Mouse (Mus musculus): ENCODE measurements around the gene Upk3bl. TPM values are rescaled to one million over a fixed set of nuclear protein-coding genes. Genes with fewer than 3 reads are reported as not detected.
"Not testable (repeated sequence)": the region's sequence is repeated elsewhere in the genome, so short reads cannot be mapped to it uniquely, and the experiment has no call there.

The Upk3bl gene
- total RNA-seq, 4 experiments from 2014 or later = 0.41 TPM; not detected in 3

- DNase-seq = not testable (repeated sequence)
Measured at GRCm38 (mm10) chr5:136048541-136048940, 5.8 kb upstream of the Upk3bl start.

DNA sequence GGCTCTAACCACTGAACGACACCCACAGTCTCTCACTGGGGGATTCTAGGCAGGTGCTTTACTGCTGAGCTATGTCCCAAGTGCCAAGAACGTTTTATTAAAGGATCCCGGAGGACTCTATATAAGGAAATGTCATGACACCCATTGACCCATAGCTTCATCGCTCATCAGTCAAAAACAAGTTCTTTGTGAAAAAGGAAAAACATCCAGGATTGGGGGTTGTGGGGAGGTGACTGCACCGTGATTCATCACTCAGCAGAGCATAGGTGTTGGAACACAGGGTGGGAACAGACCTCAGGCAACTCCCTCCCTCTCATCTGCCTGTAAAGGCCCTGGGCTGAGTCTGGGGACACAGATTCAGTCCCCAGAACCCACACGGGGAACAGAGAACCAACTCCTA lies 4.4 kb upstream of the Upk3bl start:
- no peak for DNase-seq

GRCm38 (mm10) chr5:136051231-136052085 lies 2.8 kb upstream of the Upk3bl start:
- peak; percentile 87 for DNase-seq

- no peak for DNase-seq
Measured at GRCm38 (mm10) chr5:136052861-136053655, 1.2 kb upstream of the Upk3bl start.

- no peak for DNase-seq
Measured at GRCm38 (mm10) chr5:136056062-136056461, 1.8 kb downstream of the Upk3bl start.

- DNase-seq = no peak
Measured at GRCm38 (mm10) chr5:136057085-136057484, 2.8 kb downstream of the Upk3bl start.

GRCm38 (mm10) chr5:136061567-136061966 lies 7.3 kb downstream of the Upk3bl start:
- DNase-seq = peak; percentile 62

GRCm38 (mm10) chr5:136063920-136064319 lies 9.6 kb downstream of the Upk3bl start:
- DNase-seq = no peak

GRCm38 (mm10) chr5:136066404-136067148 lies 12.3 kb downstream of the Upk3bl start:
- DNase-seq = not testable (repeated sequence)

GRCm38 (mm10) chr5:136069411-136069810 lies 15.1 kb downstream of the Upk3bl start:
- no peak for DNase-seq

- DNase-seq = no peak
Measured at GRCm38 (mm10) chr5:136073051-136073450, 18.8 kb downstream of the Upk3bl start.

DNA sequence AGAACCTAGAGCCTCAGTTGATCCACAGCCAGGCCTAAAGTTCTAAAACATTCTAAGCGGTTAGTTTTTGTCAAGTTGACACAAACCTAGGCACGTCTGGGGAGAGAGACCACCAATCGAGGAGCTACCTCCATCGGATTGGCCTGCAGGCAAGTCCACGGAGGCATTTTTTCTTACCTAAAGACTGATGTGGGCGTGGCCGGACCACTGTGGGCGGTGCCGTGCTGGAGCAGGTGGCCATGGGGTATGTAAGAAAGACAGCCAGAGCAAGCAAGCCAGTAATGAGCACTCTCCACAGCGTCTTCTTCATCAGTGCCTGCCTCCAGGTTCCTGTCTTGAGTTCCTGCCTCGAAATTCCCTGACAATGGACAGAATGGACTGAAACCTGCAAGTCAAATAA lies 19.2 kb downstream of the Upk3bl start:
- DNase-seq = no peak

GRCm38 (mm10) chr5:136075076-136075475 lies 20.8 kb downstream of the Upk3bl start:
- DNase-seq = no peak

DNA sequence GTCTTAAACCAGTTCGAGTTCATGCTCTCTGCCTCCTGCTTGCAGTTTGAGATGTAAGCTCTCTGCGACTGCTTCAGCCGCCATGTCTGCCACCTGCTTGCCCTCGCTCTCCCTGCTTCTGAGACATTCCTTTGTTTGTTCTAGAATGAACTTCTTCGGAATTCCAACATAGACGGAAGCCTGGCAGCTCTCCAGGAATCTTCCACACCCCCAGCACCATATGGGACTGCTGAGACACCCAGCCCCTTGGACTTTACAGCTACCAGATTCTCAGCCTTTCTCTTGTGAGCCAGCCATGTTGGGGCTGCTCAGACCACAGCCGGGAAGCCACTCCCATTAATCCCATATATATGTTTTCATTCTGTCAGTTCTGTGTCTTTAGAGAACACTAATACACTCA lies 22.0 kb downstream of the Upk3bl start:
- no peak for DNase-seq

DNA sequence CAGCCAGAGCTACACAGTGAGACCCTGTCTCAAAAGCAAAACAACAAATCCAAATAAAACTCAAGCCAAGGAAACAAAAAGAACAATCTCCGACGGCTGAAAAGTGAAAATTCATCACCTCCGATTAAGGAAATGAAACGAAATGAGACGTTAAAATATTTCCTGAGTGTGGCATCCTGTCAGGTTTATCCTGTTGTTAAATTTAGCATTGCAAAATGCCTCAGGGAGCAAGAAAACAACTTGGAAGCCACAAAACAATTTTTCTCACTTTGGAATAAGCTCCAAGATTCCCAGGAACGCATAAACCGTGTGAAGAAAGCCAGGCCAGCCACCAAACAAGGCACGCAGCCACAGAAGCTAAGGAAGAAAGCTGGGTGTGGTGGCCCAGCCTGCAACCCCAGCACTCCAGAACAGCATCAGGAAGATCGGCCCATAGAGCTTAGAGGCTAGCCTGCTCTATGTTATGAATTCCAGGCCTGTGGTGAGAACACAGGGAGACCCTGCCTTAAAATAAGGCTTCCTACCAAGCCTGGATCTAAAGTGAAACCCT lies 22.8 kb downstream of the Upk3bl start:
- no peak for DNase-seq

GRCm38 (mm10) chr5:136078136-136078535 lies 23.8 kb downstream of the Upk3bl start:
- no peak for DNase-seq

- no peak for DNase-seq
Measured at GRCm38 (mm10) chr5:136082345-136082744, 28.1 kb downstream of the Upk3bl start.

DNA sequence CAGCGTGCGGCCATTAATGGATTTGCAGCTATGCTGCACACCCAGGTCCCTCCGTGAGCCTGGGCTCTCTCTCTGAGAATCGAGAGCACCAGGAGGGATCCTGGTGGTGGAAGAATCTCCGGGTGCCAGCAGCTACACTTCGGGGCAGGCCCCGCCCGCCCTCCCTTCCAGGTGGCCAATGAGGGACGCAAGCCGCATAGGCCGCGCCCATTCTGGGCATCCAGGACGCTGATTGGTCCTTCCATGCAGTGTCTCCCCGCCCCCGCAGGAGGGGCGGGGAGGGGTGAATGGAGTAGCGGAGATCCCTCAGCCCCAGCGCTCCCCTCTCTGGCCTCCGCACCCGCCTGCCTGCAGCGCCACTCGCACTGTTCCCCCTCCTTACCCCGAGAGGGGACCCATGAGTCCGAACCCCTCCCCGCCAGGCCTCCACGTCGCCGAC lies 29.4 kb downstream of the Upk3bl start, which contains the start of gene Rasa4:
Gene Rasa4 (plus strand): TSS at position 248 of the 439 bp plus-strand sequence.
- DNase-seq = peak; percentile 94

DNA sequence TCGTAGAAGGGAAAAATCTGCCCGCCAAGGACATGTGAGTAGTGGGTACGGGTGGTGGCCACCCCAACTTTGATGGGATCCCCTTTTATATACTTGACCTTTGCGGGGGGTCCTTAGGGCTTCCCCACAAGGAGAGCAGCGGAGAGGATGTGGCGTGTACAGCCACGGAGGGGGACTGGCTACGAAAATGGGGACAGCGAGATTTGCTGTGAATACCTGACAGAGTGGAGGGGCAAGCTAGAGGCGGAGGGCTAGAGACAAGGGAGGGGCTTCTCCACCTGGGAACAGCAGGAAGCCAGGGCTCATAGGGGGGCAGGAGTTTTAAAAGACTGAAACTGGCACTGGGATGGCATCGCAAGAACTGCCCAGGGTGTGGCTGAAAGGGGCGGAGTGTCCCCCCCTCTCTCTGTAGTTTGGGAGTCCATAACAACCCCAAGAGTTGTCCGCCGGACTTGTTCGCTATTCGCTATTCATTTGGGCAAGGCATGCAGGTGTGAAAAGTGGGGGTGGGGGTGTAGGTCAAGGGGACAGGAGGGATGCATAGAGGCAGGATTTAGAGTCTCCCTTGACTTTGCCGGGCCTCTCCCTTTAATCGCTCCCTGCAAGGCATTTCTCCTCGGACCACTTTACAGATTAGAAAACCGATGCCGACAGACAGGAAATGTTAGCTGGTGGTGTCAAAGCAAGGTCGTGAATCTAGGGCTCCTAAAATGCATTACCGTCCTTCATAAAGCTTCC lies 30.0 kb downstream of the Upk3bl start:
- peak; percentile 36 for DNase-seq

DNA sequence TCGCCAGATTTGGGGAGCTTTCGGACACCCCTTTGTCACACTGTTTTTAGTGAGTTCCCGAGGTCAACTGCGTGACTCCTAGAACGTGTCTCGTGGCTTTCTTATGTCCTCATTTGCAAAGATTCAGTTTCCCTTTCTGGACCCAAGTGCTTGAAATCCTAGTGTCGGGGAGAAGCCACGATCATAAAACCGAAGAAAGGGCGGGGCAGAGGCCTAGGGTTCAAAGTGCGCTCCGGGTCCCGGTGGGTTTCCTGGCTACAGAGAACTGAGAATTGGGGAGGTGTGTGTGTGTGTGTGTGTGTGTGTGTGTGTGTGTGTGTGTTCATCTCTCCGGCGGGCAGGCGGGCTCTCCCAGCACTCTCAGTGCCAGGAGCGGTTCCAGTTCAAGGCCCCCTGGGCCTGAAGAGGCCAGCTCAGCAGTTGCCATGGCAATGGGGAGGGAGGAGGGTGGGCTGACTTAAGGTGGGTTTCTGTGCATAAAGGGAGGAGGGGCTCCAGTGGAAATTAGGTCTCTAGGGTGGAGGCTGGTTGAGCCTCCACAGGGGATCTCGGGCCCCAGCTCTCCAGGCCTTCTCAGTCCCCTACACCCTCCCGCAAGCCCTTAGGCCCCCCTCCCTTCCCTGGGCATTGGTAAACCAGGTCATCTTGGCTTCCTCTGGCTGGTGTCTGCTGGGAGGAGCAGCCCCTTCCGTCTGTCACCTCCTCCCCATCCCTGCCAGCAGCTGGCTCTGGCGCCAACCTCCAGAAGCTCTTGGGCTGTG lies 30.8 kb downstream of the Upk3bl start:
- peak; percentile 59 for DNase-seq

DNA sequence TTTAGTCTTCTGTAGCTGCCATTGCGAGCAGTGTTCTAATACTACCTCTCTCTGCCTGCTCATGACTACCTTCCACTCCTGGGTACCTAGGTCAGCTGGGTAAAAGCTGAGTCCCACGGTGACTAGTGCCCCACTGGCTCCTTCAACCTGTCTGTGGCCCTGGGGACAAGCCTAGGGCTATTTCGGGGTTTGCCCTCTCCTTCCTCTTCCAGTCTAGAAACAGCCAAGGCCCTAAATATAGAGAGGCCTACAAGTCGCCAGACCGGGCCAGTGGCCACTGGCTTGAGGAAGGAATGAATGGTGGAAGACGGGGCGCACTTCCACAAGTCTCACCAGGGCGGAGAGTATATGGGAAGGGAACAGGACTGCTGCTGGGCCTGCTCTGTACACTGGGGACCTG lies 32.0 kb downstream of the Upk3bl start:
- no peak for DNase-seq
